Mouse (Mus musculus) ES-E14 (cell line): Measurements from ENCODE around the gene Ffar3.

Experiments
- CHD2 ChIP-seq: IDR thresholded peaks from 2 replicates; pipeline ENCODE4 v1.6.1; 2014; ENCODE audit warnings: mild to moderate bottlenecking, low read depth, low read length, inconsistent platforms
- ZNF384 ChIP-seq: IDR thresholded peaks from 2 replicates; pipeline ENCODE4 v1.6.1; 2012; ENCODE audit warnings: low read depth, low read length, inconsistent platforms

DNA sequence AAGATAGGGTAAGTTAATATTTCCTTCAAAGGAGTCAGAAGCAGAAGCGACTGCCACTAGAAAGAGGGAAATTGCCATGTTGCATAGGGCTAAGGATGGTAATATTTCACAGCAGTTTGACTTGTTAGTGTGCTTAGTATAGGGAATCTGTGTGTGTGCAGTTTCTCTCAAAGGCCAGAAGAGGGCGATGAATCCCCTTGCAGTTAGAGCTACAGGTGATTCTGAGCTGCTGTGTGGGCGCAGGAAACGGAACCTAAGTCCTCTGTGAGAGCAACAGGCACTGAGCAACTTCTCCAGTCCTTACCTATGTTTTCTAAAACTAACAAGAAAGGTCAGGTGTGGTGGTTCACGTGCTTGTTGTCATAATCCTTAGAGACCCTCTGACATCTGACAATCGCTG lies 45.7 kb downstream of the Ffar3 start:
- TF ChIP-seq ZNF384 (no peak), CHD2 (no peak)
